Mouse (Mus musculus): ENCODE results near the gene Rnf39.

- TF ChIP-seq POLR2A (IDR thresholded peaks at IDR 0.05; ENCODE audit: low read depth, low read length), result no peak
- TF ChIP-seq CTCF (IDR thresholded peaks at IDR 0.05; ENCODE audit: extremely low read depth, insufficient read depth, insufficient read length, insufficient replicate concordance), result no peak
Measured at GRCm38 (mm10) chr17:36922715-36923114, 20.0 kb upstream of the Rnf39 start.
